Mouse (Mus musculus) spleen, adult 2 months (tissue): Measurements from ENCODE around the gene Setx.
"Not testable (repeated sequence)": the region's sequence is repeated elsewhere in the genome, so short reads cannot be mapped to it uniquely, and the experiment has no call there.

Source experiments
- CTCF ChIP-seq: fragments of 200-500 bp; IDR thresholded peaks from 2 replicates; pipeline ENCODE4 v1.5.1; 2011; ENCODE audit warnings: mild to moderate bottlenecking, inconsistent platforms; ENCODE audit not compliant: insufficient read depth, insufficient read length, insufficient replicate concordance; ENCODE audit errors: extremely low read depth
- POLR2A ChIP-seq: fragments of 200-500 bp; IDR thresholded peaks from 2 replicates; pipeline ENCODE4 v1.6.1; 2011; ENCODE audit warnings: low read depth, low read length, inconsistent platforms

- not testable (repeated sequence) for TF ChIP-seq POLR2A, CTCF
Measured at GRCm38 (mm10) chr2:29089276-29089675, 34.7 kb upstream of the Setx start.
